Mouse (Mus musculus) adrenal gland, postnatal 36 days (tissue): ENCODE measurements at regions not wholly inside any gene's neighbourhood (a gene's known extent, or its start where the extent isn't known, plus 50 kb on each side); places are given as distances from the start of the nearest gene placed in this dataset.

Source experiments
- DNase-seq, 2 experiments: peaks; one replicate each; pipeline ENCODE4 v3.0.0; 2021; ENCODE audit warnings: mixed read lengths in 1 of 2

- DNase-seq, result no peak
These were observed 152.0 kb upstream of the Serp2 start for GRCm38 (mm10) chr14:76708728-76709127.

- DNase-seq, result no peak
These were observed 146.7 kb upstream of the Serp2 start for GRCm38 (mm10) chr14:76703373-76703764.

GRCm38 (mm10) chr14:76702709-76703372, 146.2 kb upstream of the Serp2 start:
- no peak for DNase-seq

DNA sequence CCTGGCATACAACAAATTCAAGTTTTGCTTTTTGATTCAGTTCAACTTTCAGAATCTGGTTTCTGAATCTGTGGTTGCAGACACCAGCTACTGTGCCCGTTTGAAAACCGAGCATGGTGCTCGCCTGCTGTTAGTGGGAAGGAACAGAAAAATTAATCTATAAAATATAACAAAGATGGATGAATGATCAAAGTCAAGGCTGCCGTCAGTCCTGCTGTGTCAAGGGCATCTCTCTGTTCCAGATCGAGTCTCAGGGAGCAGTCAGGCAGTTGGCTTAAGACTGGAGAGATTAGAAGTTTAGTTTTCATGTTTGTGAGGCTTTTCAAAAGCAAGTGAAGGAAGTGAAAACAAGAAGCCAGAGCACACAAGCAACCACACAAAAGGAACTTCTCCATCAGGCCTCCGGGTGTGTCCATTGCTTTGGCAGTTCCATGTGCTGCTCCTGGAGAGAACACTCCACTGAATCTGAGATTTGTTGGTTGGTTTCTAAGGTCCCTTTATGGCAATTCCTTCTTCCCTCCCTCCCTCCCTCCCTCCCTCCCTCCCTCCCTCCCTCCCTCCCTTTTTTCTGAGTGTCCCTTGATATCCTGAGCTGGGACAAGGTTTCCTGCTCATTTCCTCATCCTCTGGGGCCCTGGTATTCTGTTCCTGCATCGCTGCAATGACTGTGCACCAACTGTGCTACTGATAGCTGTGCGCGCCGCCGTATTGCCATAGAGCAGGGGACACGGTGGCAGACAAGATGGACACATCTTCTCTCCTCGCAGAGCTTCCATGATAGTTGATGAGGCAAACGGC, 145.4 kb upstream of the Serp2 start:
- DNase-seq, result peak; percentile 37 to 51

DNA sequence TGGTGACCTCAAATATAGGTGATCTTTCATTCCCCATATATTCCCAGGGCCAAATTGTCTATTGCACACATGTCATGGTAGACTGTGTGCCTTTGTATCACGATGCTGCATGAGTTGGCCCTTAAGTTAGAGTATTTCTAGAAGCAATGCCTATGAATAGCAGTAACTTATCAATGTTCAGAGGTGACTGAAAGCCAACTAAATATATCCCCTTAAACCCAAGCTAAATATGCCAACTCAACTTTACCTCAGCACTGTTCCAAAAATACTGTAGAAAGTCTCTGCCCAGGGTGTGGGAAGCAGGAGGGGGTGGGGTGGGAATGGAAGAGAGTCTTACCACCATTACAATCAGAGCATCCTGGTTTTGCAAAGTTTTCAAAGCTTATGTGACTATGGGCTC, 144.6 kb upstream of the Serp2 start:
- DNase-seq, result no peak

DNA sequence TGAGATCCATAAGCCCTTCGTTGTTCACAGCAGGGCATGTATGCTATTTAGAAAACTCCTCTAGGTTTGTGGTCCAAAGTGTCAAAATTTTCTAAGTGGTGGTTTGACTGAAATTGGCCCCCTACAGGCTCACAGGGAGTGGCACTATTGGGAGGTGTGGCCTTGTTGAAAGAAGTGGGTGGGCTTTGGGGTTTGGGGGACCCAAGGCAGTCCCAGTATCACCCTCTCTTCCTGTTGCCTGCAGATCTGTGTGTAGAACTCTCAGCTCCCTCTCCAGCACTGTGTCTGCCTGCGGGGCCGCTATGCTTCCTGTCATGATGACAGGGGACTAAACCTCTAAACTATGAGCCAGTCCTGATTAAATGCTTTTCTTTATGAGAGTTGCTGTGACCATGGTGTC, 144.1 kb upstream of the Serp2 start:
- DNase-seq, result no peak

GRCm38 (mm10) chr14:76700190-76700589, 143.5 kb upstream of the Serp2 start:
- DNase-seq, result no peak

- DNase-seq, result peak; percentile 66 to 67
These were observed 142.2 kb upstream of the Serp2 start for GRCm38 (mm10) chr14:76698718-76699402.

DNA sequence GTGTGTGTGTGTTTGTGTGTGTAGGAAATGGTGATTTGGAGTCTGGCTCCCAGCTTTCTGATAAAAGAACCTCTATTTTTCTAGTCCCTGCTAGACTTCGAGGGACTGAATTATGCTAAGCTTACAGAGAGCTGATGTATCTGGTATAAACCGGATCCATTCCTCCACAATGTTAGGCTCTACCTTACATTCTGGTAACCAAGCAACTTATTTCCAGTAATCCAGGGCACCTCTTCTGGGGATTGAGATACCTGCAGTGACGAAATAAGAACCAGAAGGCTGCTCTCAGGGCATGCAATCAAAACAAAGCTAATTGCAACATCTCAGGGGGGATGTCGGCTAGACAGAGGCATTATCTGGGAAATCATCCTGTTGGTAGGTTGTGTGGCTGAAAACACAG, 140.0 kb upstream of the Serp2 start:
- DNase-seq, result no peak

DNA sequence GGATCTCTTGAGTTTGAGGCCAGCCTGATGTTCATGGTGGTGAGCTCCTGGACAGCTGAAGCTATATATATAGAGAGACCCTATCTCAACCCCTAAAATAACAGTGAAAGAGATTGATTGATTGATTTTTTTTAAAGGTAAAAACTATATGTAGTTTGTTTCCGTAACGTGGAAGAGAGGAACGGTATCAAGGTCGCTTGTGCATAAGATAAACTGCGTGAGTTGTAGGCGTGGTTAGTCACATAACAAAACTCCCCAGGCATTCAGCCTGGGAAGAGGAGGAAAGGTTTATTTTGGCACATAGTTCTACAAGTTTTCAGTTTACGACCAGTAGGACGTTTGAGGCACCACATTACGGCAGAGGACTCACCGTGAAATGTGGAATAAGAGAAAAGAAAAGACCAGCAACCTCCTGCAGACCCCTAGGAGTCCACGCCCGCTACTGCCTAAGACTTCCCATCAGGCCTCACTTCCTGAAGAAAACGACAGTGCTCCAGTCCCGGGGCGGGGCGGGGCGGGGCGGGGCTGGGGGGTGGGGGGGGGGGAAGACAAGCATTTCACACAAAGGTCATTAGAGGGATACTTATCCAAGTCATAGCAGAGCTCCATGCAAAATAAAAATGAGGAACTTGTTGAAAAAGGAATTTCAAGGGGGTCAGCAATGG, 139.1 kb upstream of the Serp2 start:
- DNase-seq, result no peak

DNA sequence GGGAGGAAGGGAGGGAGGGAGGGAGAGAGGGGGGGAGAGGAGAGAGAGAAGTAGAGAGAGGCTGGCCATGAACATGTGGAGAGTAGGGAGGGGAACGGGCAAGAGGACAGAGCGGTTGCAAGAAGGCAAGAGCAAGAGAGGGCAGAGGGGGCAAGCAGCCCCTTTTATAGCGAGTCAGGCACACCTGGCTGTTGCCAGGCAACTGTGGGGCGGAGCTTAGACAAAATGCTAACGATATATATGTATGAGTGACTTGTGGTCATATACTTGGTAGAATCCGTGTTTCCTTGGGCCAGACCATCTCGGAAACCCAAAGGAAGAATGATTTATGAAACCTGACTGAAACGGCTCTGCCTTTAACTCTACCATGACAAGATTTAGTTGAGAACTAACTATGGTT, 138.2 kb upstream of the Serp2 start:
- DNase-seq, result no peak

DNA sequence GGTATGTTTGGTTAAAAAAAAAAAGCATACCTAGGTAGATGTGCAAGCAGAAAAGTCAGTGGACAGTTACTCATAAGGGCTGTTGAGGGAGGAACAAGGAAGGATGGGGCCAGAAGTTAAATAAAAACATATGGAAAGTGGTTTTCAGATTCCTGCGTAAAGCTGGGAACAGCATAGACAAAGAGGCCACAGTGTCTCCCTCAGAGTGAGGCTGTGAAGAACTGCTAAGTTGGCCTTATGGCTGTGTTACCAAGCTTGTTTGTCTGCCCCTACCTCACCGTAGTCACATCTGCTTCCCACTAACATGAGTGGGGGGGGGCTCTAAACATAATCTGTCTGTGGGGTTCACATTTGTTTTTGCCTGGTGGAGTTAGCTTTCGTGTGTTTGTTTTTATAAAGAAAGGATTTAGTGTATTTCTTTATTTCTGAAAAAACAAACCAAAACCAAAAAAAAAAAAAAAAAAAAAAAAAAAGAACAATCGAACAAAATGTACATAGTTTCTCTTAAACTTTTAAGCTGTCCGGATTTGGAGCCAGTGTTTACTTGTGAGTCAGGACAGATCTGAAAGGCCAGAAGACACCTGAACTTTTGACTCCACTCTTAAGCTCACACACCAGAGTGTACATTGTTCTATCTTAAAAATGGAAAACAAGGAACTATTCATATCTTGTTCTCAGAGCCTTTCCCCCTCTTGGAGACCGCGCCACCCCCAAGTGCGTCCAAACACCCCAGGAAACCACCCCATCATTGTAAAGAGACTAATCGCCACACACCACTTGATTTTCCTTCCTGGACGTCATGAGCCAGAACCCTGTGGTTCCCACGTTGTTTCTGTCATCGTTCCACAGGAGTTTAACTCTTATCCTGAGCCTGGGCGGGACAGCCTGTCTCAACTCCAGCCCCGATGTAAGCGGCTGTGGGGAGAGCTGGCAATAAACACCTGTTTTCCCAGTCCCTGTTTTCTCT, 136.9 kb upstream of the Serp2 start:
- DNase-seq, result no peak

GRCm38 (mm10) chr14:76687971-76688407, 131.3 kb upstream of the Serp2 start:
- DNase-seq, result peak; percentile 78 to 79

- DNase-seq, result no peak
These were observed 130.2 kb upstream of the Serp2 start for GRCm38 (mm10) chr14:76686762-76687453.

GRCm38 (mm10) chr14:76685830-76686761, 129.4 kb upstream of the Serp2 start:
- DNase-seq, result no peak

GRCm38 (mm10) chr14:76684327-76684726, 127.6 kb upstream of the Serp2 start:
- no peak for DNase-seq

DNA sequence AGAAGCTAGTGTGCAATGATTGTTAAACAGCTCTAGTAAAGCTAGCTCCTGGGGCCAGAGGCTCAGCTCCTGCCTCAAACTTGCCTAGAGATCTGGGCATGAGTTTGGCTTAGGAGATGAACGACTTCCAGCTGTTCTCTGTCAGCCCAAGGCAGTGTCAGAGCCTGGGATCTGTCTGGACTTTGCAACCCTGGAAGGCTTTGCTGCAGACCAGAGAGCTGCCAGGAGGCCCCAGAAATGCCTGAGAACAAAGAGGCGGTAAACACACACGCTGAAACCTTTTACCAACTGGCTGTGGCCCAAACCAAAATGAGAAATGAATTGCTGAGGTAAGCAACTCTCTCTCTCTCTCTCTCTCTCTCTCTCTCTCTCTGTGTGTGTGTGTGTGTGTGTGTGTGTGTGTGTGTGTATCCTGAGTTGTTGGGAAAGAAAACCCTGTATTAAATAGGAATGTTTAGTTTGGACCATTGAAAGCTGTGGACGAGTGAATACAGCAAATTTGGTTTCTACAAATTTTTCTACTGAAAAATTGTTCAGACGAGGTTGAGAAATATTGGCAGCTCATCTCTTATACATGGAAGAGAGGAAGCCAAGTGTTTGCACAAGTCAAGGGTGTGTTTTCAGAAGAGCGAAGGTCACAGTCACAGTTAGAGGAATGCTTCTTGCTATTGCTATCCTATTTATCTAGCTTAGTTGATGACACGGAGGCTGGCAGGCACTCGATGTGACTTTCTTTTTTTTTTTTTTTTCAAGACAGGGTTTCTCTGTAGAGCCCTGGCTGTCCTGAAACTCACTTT, 125.1 kb upstream of the Serp2 start:
- DNase-seq, result peak; percentile 48 to 64

- DNase-seq, result no peak
These were observed 121.9 kb upstream of the Serp2 start for GRCm38 (mm10) chr14:76678512-76679134.
